Comparison of ENCODE assay signal across 8 mouse cellular contexts in genomic region chr14:29721131-29721487, GRCm38 (mm10). TPM values are rescaled to one million over a fixed set of nuclear protein-coding genes. Genes with fewer than 3 reads are reported as not detected.
DNase-seq lines count a peak whose midpoint lies in the region; ATAC-seq and TF ChIP-seq lines count a peak whose summit lies in the region.

No protein-coding gene starts in this region.

- no peak for ATAC-seq in intestine, postnatal 0 days
- peak; percentile 11; the same call in 1 of the 2 replicates for ATAC-seq in neural tube, embryonic 15.5 days (ENCODE audit: low FRiP score)

- no peak overlapping the region for H3K9ac ChIP-seq in intestine, postnatal 0 days (ENCODE audit: low read depth, low read length)
- peak overlapping the region; percentile 61 for H3K9ac ChIP-seq in neural tube, embryonic 15.5 days (replicated peaks)

- 2% methylated on average over 11 of the region's 11 CpGs for WGBS in intestine, postnatal 0 days
- WGBS in neural tube, embryonic 15.5 days: under 1% methylated on average over 11 of the region's 11 CpGs

- no peak for DNase-seq in layer of hippocampus, adult 2 months (ENCODE audit: low spot score in 2 of 2)
- DNase-seq in layer of hippocampus, adult 8-10 months (ENCODE audit: low spot score in 2 of 2): no peak
- no peak for DNase-seq in T-cell, adult 2 months (ENCODE audit: low spot score)
- no peak for DNase-seq in cerebellum, postnatal 14 days
- no peak for DNase-seq in urinary bladder, postnatal 10 days (ENCODE audit: low spot score)

- H3K9me3 ChIP-seq in intestine, postnatal 0 days (ENCODE audit: control insufficient read depth): no peaks in the 10 kb centered on the region
- H3K9me3 ChIP-seq in neural tube, embryonic 15.5 days (replicated peaks): no peaks in the 10 kb centered on the region

- H3K36me3 ChIP-seq in intestine, postnatal 0 days (ENCODE audit: control insufficient read depth, insufficient read depth): no peaks in the 10 kb centered on the region
- no peaks in the 10 kb centered on the region for H3K36me3 ChIP-seq in neural tube, embryonic 15.5 days

- no peaks in the 10 kb centered on the region for H3K4me1 ChIP-seq in embryonic fibroblast, embryonic 13.5 days (ENCODE audit: control insufficient read depth, insufficient read depth, low read length)
- H3K4me1 ChIP-seq in intestine, postnatal 0 days (replicated peaks; ENCODE audit: control insufficient read depth, insufficient read depth, low read length): no peaks in the 10 kb centered on the region
- peaks cover 30% of the 10 kb centered on the region for H3K4me1 ChIP-seq in neural tube, embryonic 15.5 days

- peaks cover 64% of the 10 kb centered on the region for H3K27me3 ChIP-seq in intestine, postnatal 0 days (replicated peaks; ENCODE audit: control insufficient read depth, insufficient read depth, low read length)
- H3K27me3 ChIP-seq in neural tube, embryonic 15.5 days (replicated peaks): peaks cover 24% of the 10 kb centered on the region

- no peak for TF ChIP-seq POLR2A in embryonic fibroblast, embryonic 13.5 days (IDR thresholded peaks at IDR 0.05; ENCODE audit: low read depth, low read length)

- TF ChIP-seq CTCF in layer of hippocampus, adult 2 months (conservative IDR thresholded peaks at IDR 0.05): no peak
- TF ChIP-seq CTCF in embryonic fibroblast, embryonic 13.5 days (IDR thresholded peaks at IDR 0.05; ENCODE audit: borderline replicate concordance, insufficient read depth, low read length): no peak
- TF ChIP-seq CTCF in intestine, postnatal 0 days (IDR thresholded peaks at IDR 0.05; ENCODE audit: low read depth): no peak

- peak overlapping the region; percentile 91 for H3K27ac ChIP-seq in layer of hippocampus, adult 2 months
- no peak overlapping the region for H3K27ac ChIP-seq in embryonic fibroblast, embryonic 13.5 days (ENCODE audit: insufficient read depth, low read length)
- no peak overlapping the region for H3K27ac ChIP-seq in intestine, postnatal 0 days (ENCODE audit: low read depth, low read length)
- peak overlapping the region; percentile 85 for H3K27ac ChIP-seq in neural tube, embryonic 15.5 days (replicated peaks)

- H3K4me3 ChIP-seq in layer of hippocampus, adult 2 months: peak overlapping the region; percentile 89
- H3K4me3 ChIP-seq in embryonic fibroblast, embryonic 13.5 days (ENCODE audit: insufficient read depth, low read length): peak overlapping the region; percentile 19
- peak overlapping the region; percentile 60 for H3K4me3 ChIP-seq in intestine, postnatal 0 days (ENCODE audit: low read depth, low read length)
- H3K4me3 ChIP-seq in neural tube, embryonic 15.5 days (replicated peaks): peak overlapping the region; percentile 58

- H3K4me2 ChIP-seq in intestine, postnatal 0 days (replicated peaks; ENCODE audit: low read depth): peak overlapping the region; percentile 93
- peak overlapping the region; percentile 91 for H3K4me2 ChIP-seq in neural tube, embryonic 15.5 days

RNA-seq across cellular contexts. Expression of gene Cacna2d3, which starts 0.6 kb away (rescaled TPM):
- total RNA-seq in layer of hippocampus, adult 2 months (2021): 100 to 1,000 TPM in 1 of 2 experiments, 10 to 100 TPM in 1; 98.7 to 101 TPM
- total RNA-seq in layer of hippocampus, adult 8-10 months (2022): 100 to 1,000 TPM in 2 of 4 experiments, 10 to 100 TPM in 2; 95.3 to 105 (median 102) TPM
- 3.3 and 5.3 TPM in 2 replicates for polyA plus RNA-seq in embryonic fibroblast, embryonic 13.5 days (2011; ENCODE audit: insufficient read length, low read depth, missing spikeins)
- polyA plus RNA-seq in intestine, postnatal 0 days (2015; fragmentation: Nextera tagmentation; extraction: Ambion mirVana): 0.99 and 1.2 TPM in 2 replicates
- polyA plus RNA-seq in neural tube, embryonic 15.5 days (2015; fragmentation: Nextera tagmentation; extraction: Ambion mirVana): 41.1 and 57.1 TPM in 2 replicates

Comparison
In these comparisons a context has a peak if more than half of its experiments do, and no peak if none do; other contexts are left out.
1. H3K27ac ChIP-seq: peak in layer of hippocampus, adult 2 months (single experiment) and neural tube, embryonic 15.5 days (single experiment); none in embryonic fibroblast, embryonic 13.5 days (single experiment) and intestine, postnatal 0 days (single experiment).
2. H3K4me3 ChIP-seq: peak in every context shown above with its lines; median percentile 89 in layer of hippocampus, adult 2 months; 60 in intestine, postnatal 0 days; 58 in neural tube, embryonic 15.5 days; 19 in embryonic fibroblast, embryonic 13.5 days.